Mouse (Mus musculus): ENCODE results near the gene Rhbdf1.
A peak's percentile ranks its signal among the peaks of the same experiment; 100 is the strongest.

The Rhbdf1 gene

GRCm38 (mm10) chr11:32221951-32222409 lies at the start of gene Rhbdf1:
Rhbdf1 (minus strand) TSS chr11:32222300.
- DNase-seq, result peak; percentile 62 to 73

GRCm38 (mm10) chr11:32271178-32271577 lies 49.1 kb upstream of the Rhbdf1 start:
- DNase-seq, result no peak

GRCm38 (mm10) chr11:32268952-32269351 lies 46.9 kb upstream of the Rhbdf1 start:
- no peak for DNase-seq

GRCm38 (mm10) chr11:32267964-32268363 lies 45.9 kb upstream of the Rhbdf1 start:
- no peak for DNase-seq

GRCm38 (mm10) chr11:32267188-32267884 lies 45.2 kb upstream of the Rhbdf1 start, which contains the start of gene Nprl3:
Nprl3 (minus strand) TSS chr11:32267707.
- peak; percentile 95 to 96 for DNase-seq

GRCm38 (mm10) chr11:32266776-32267175 lies 44.7 kb upstream of the Rhbdf1 start:
- DNase-seq, result no peak

GRCm38 (mm10) chr11:32266194-32266593 lies 44.1 kb upstream of the Rhbdf1 start:
- DNase-seq, result no peak

GRCm38 (mm10) chr11:32265117-32265738 lies 43.1 kb upstream of the Rhbdf1 start:
- DNase-seq, result no peak

GRCm38 (mm10) chr11:32262674-32263415 lies 40.7 kb upstream of the Rhbdf1 start:
- DNase-seq, result no peak

GRCm38 (mm10) chr11:32256566-32256965 lies 34.5 kb upstream of the Rhbdf1 start:
- no peak for DNase-seq

GRCm38 (mm10) chr11:32256146-32256545 lies 34.0 kb upstream of the Rhbdf1 start:
- DNase-seq, result no peak

GRCm38 (mm10) chr11:32253121-32253520 lies 31.0 kb upstream of the Rhbdf1 start:
- no peak for DNase-seq

- DNase-seq, result no peak
Observed at GRCm38 (mm10) chr11:32250880-32251763, 29.0 kb upstream of the Rhbdf1 start.

GRCm38 (mm10) chr11:32248350-32248749 lies 26.2 kb upstream of the Rhbdf1 start:
- no peak for DNase-seq

- DNase-seq, result no peak
Observed at GRCm38 (mm10) chr11:32247068-32247467, 25.0 kb upstream of the Rhbdf1 start.

GRCm38 (mm10) chr11:32245614-32246013 lies 23.5 kb upstream of the Rhbdf1 start:
- no peak for DNase-seq

GRCm38 (mm10) chr11:32244617-32245016 lies 22.5 kb upstream of the Rhbdf1 start:
- no peak for DNase-seq

GRCm38 (mm10) chr11:32244064-32244463 lies 22.0 kb upstream of the Rhbdf1 start:
- no peak for DNase-seq

- no peak for DNase-seq
Observed at GRCm38 (mm10) chr11:32243205-32243955, 21.3 kb upstream of the Rhbdf1 start.

- DNase-seq, result no peak
Observed at GRCm38 (mm10) chr11:32242209-32242608, 20.1 kb upstream of the Rhbdf1 start.

- DNase-seq, result no peak
Observed at GRCm38 (mm10) chr11:32241391-32241790, 19.3 kb upstream of the Rhbdf1 start.
